Mouse (Mus musculus): Measurements from ENCODE around the gene Mecom.

- TF ChIP-seq ZNF384 (IDR thresholded peaks at IDR 0.05; ENCODE audit: low read depth, low read length) = no peak
- no peak for TF ChIP-seq ZC3H11A (IDR thresholded peaks at IDR 0.05; ENCODE audit: borderline replicate concordance, low read depth, low read length)
- no peak for TF ChIP-seq CHD2 (IDR thresholded peaks at IDR 0.05; ENCODE audit: low read depth, low read length)
- no peak for TF ChIP-seq MAFK (IDR thresholded peaks at IDR 0.05; ENCODE audit: insufficient read depth, low read depth, low read length)
- no peak for TF ChIP-seq HCFC1 (IDR thresholded peaks at IDR 0.05; ENCODE audit: borderline replicate concordance, insufficient read depth, low read length)
These were observed 487.8 kb downstream of the Mecom start for GRCm38 (mm10) chr3:30060058-30060457.
